Mouse (Mus musculus) MEL (cell line): ENCODE data around the gene Retreg2. TPM values are rescaled to one million over a fixed set of nuclear protein-coding genes. Genes with fewer than 3 reads are reported as not detected.

Experiments used
- DNase-seq: peaks from one replicate; pipeline ENCODE4 v3.0.0; 2011; ENCODE audit warnings: low read depth, low spot score
- H3K27ac ChIP-seq: 2 replicates; pipeline ENCODE4 v1.5.1; 2012; ENCODE audit warnings: low read depth, mild to moderate bottlenecking, control low read depth, low read length, moderate library complexity; ENCODE audit not compliant: control insufficient read depth
- H3K27me3 ChIP-seq, 2 experiments: fragments of 150-350 bp in 1 of 2; sonication (generic) in 1 of 2; 2 replicates each; pipeline ENCODE4 v1.6.1; 2012; ENCODE audit warnings: low read length in 2 of 2, mild to moderate bottlenecking in 2 of 2, improper control_type of control experiment in 1 of 2, moderate library complexity in 1 of 2; ENCODE audit not compliant: insufficient read depth in 2 of 2, control insufficient read depth in 1 of 2
- H3K36me3 ChIP-seq, 2 experiments: 2 replicates each; pipeline ENCODE4 v1.6.1; 2012 to 2014; ENCODE audit warnings: low read length in 2 of 2, improper control_type of control experiment in 1 of 2, inconsistent platforms in 1 of 2, mild to moderate bottlenecking in 1 of 2; ENCODE audit not compliant: insufficient read depth in 2 of 2, control insufficient read depth in 1 of 2
- H3K4me1 ChIP-seq, 2 experiments: fragments of 150-350 bp in 1 of 2; sonication (generic) in 1 of 2; 2 replicates each; pipeline ENCODE4 v1.6.1; 2012; ENCODE audit warnings: low read length in 2 of 2, improper control_type of control experiment in 1 of 2, mild to moderate bottlenecking in 1 of 2; ENCODE audit not compliant: insufficient read depth in 2 of 2, control insufficient read depth in 1 of 2
- H3K4me3 ChIP-seq, 2 experiments: fragments of 150-350 bp in 1 of 2; sonication (generic) in 1 of 2; 2 replicates each; pipeline ENCODE4 v1.5.1; 2012; ENCODE audit warnings: low read depth in 2 of 2, low read length in 2 of 2, mild to moderate bottlenecking in 2 of 2, moderate library complexity in 2 of 2, control low read depth in 1 of 2, improper control_type of control experiment in 1 of 2; ENCODE audit not compliant: control insufficient read depth in 1 of 2, insufficient read depth in 1 of 2
- H3K79me2 ChIP-seq: 2 replicates; pipeline ENCODE4 v1.6.1; 2012; ENCODE audit warnings: mild to moderate bottlenecking, low read length, moderate library complexity; ENCODE audit not compliant: control insufficient read depth, poor library complexity, insufficient read depth
- H3K9ac ChIP-seq: 2 replicates; pipeline ENCODE4 v1.6.1; 2012; ENCODE audit warnings: low read depth, mild to moderate bottlenecking, control low read depth, low read length, moderate library complexity; ENCODE audit not compliant: control insufficient read depth, poor library complexity, severe bottlenecking
- H3K9me3 ChIP-seq: fragments of 150-350 bp; sonication (generic); replicated peaks from 2 replicates; pipeline ENCODE4 v1.6.1; 2012; ENCODE audit warnings: mild to moderate bottlenecking, low read length, improper control_type of control experiment, moderate library complexity; ENCODE audit not compliant: insufficient read depth
- BHLHE40 ChIP-seq: IDR thresholded peaks from 2 replicates; pipeline ENCODE4 v1.6.1; 2012; ENCODE audit warnings: low read depth, mild to moderate bottlenecking, inconsistent platforms, low read length, improper control_type of control experiment, borderline replicate concordance
- CHD1 ChIP-seq: IDR thresholded peaks from 2 replicates; pipeline ENCODE4 v1.6.1; 2012; ENCODE audit warnings: low read depth, mild to moderate bottlenecking, inconsistent platforms, low read length, improper control_type of control experiment
- CTCF ChIP-seq, 3 experiments: IDR thresholded peaks in 2 of 3; conservative IDR thresholded peaks in 1 of 3; 2 replicates each; pipeline ENCODE4 v1.5.1; 2011 to 2012; ENCODE audit warnings: low read length in 3 of 3, low read depth in 2 of 3, mild to moderate bottlenecking in 2 of 3, improper control_type of control experiment in 1 of 3, inconsistent platforms in 1 of 3, mixed read lengths in 1 of 3, moderate library complexity in 1 of 3; ENCODE audit not compliant: control insufficient read depth in 1 of 3, insufficient read depth in 1 of 3, poor library complexity in 1 of 3, severe bottlenecking in 1 of 3
- E2F4 ChIP-seq: IDR thresholded peaks from 2 replicates; pipeline ENCODE4 v1.6.1; 2011; ENCODE audit warnings: low read depth, low read length, improper control_type of control experiment, borderline replicate concordance
- ELF1 ChIP-seq: IDR thresholded peaks from 2 replicates; pipeline ENCODE4 v1.6.1; 2014; ENCODE audit warnings: low read depth, mild to moderate bottlenecking, inconsistent platforms, low read length, improper control_type of control experiment, moderate library complexity
- EP300 ChIP-seq, 2 experiments: IDR thresholded peaks; 2 replicates each; pipeline ENCODE4 v1.6.1; 2011; ENCODE audit warnings: improper control_type of control experiment in 2 of 2, low read length in 2 of 2, low read depth in 1 of 2, mild to moderate bottlenecking in 1 of 2
- ETS1 ChIP-seq: IDR thresholded peaks from 2 replicates; pipeline ENCODE4 v1.6.1; 2012; ENCODE audit warnings: low read depth, mild to moderate bottlenecking, inconsistent platforms, low read length, improper control_type of control experiment, moderate library complexity
- GABPA ChIP-seq: IDR thresholded peaks from 2 replicates; pipeline ENCODE4 v1.6.1; 2012; ENCODE audit warnings: low read depth, mild to moderate bottlenecking, inconsistent platforms, low read length, improper control_type of control experiment, moderate library complexity
- GATA1 ChIP-seq: IDR thresholded peaks from 2 replicates; pipeline ENCODE4 v1.6.1; 2011; ENCODE audit warnings: low read depth, low read length, improper control_type of control experiment
- HCFC1 ChIP-seq: IDR thresholded peaks from 2 replicates; pipeline ENCODE4 v1.6.1; 2012; ENCODE audit warnings: low read depth, mild to moderate bottlenecking, inconsistent platforms, low read length, improper control_type of control experiment, moderate library complexity
- JUND ChIP-seq: IDR thresholded peaks from 2 replicates; pipeline ENCODE4 v1.6.1; 2011; ENCODE audit warnings: low read depth, mild to moderate bottlenecking, improper control_type of control experiment, low read length
- KAT2A ChIP-seq: conservative IDR thresholded peaks from 2 replicates; pipeline ENCODE4 v1.6.1; 2012; ENCODE audit warnings: low read depth, low read length, improper control_type of control experiment, inconsistent platforms
- MAFK ChIP-seq: IDR thresholded peaks from 2 replicates; pipeline ENCODE4 v1.6.1; 2011; ENCODE audit warnings: low read depth, mild to moderate bottlenecking, low read length, improper control_type of control experiment, borderline replicate concordance
- MAX ChIP-seq: IDR thresholded peaks from 2 replicates; pipeline ENCODE4 v1.6.1; 2011; ENCODE audit warnings: low read length, improper control_type of control experiment
- MAZ ChIP-seq: IDR thresholded peaks from 2 replicates; pipeline ENCODE4 v1.6.1; 2012; ENCODE audit warnings: low read depth, mild to moderate bottlenecking, inconsistent platforms, low read length, improper control_type of control experiment
- MEF2A ChIP-seq: IDR thresholded peaks from 2 replicates; pipeline ENCODE4 v1.6.1; 2014; ENCODE audit warnings: low read depth, mild to moderate bottlenecking, inconsistent platforms, low read length, improper control_type of control experiment; ENCODE audit not compliant: poor library complexity, insufficient replicate concordance, severe bottlenecking; ENCODE audit errors: extremely low read depth
- MXI1 ChIP-seq: IDR thresholded peaks from 2 replicates; pipeline ENCODE4 v1.6.1; 2011; ENCODE audit warnings: mild to moderate bottlenecking, low read depth, low read length, improper control_type of control experiment
- MYB ChIP-seq: IDR thresholded peaks from 2 replicates; pipeline ENCODE4 v1.6.1; 2011; ENCODE audit warnings: mild to moderate bottlenecking, low read depth, low read length, improper control_type of control experiment
- MYC ChIP-seq: IDR thresholded peaks from 2 replicates; pipeline ENCODE4 v1.6.1; 2011; ENCODE audit warnings: low read depth, mild to moderate bottlenecking, low read length, improper control_type of control experiment, moderate library complexity
- NELFE ChIP-seq: IDR thresholded peaks from 2 replicates; pipeline ENCODE4 v1.6.1; 2011; ENCODE audit warnings: low read depth, low read length, improper control_type of control experiment
- NRF1 ChIP-seq: IDR thresholded peaks from 2 replicates; pipeline ENCODE4 v1.6.1; 2014; ENCODE audit warnings: low read depth, mild to moderate bottlenecking, inconsistent platforms, low read length, improper control_type of control experiment, moderate library complexity; ENCODE audit not compliant: poor library complexity, insufficient read depth, severe bottlenecking
- POLR2A ChIP-seq, 2 experiments: IDR thresholded peaks; 2 replicates each; pipeline ENCODE4 v1.6.1; 2011 to 2012; ENCODE audit warnings: low read length in 2 of 2, mild to moderate bottlenecking in 2 of 2, control low read depth in 1 of 2, improper control_type of control experiment in 1 of 2, low read depth in 1 of 2, moderate library complexity in 1 of 2; ENCODE audit not compliant: control insufficient read depth in 1 of 2, insufficient read depth in 1 of 2, poor library complexity in 1 of 2
- POLR2AphosphoS2 ChIP-seq: IDR thresholded peaks from 2 replicates; pipeline ENCODE4 v1.6.1; 2011; ENCODE audit warnings: low read length, improper control_type of control experiment
- POLR2AphosphoS5 ChIP-seq: IDR thresholded peaks from 2 replicates; pipeline ENCODE4 v1.6.1; 2012; ENCODE audit warnings: low read depth, borderline replicate concordance, mild to moderate bottlenecking, inconsistent platforms, low read length, moderate library complexity, mixed read lengths
- RAD21 ChIP-seq: IDR thresholded peaks from 2 replicates; pipeline ENCODE4 v1.6.1; 2011; ENCODE audit warnings: mild to moderate bottlenecking, low read depth, low read length, improper control_type of control experiment
- RCOR1 ChIP-seq: IDR thresholded peaks from 2 replicates; pipeline ENCODE4 v1.6.1; 2012; ENCODE audit warnings: low read depth, mild to moderate bottlenecking, inconsistent platforms, low read length, improper control_type of control experiment
- TBP ChIP-seq: IDR thresholded peaks from 2 replicates; pipeline ENCODE4 v1.8.0; 2011; ENCODE audit warnings: low read depth, low read length, improper control_type of control experiment
- UBTF ChIP-seq: IDR thresholded peaks from 2 replicates; pipeline ENCODE4 v1.6.1; 2012; ENCODE audit warnings: low read depth, mild to moderate bottlenecking, inconsistent platforms, low read length, improper control_type of control experiment, moderate library complexity, borderline replicate concordance; ENCODE audit not compliant: insufficient read depth
- USF1 ChIP-seq: IDR thresholded peaks from 2 replicates; pipeline ENCODE4 v1.6.1; 2014; ENCODE audit warnings: low read depth, mild to moderate bottlenecking, inconsistent platforms, low read length, improper control_type of control experiment, moderate library complexity
- USF2 ChIP-seq, 2 experiments: IDR thresholded peaks; 2 replicates each; pipeline ENCODE4 v1.6.1; 2011 to 2012; ENCODE audit warnings: improper control_type of control experiment in 2 of 2, low read length in 2 of 2, borderline replicate concordance in 1 of 2, inconsistent platforms in 1 of 2, low read depth in 1 of 2, mild to moderate bottlenecking in 1 of 2; ENCODE audit not compliant: insufficient read depth in 1 of 2
- ZC3H11A ChIP-seq: IDR thresholded peaks from 2 replicates; pipeline ENCODE4 v1.6.1; 2012; ENCODE audit warnings: low read depth, mild to moderate bottlenecking, inconsistent platforms, low read length, improper control_type of control experiment
- ZKSCAN1 ChIP-seq: IDR thresholded peaks from 2 replicates; pipeline ENCODE4 v1.6.1; 2012; ENCODE audit warnings: low read depth, mild to moderate bottlenecking, inconsistent platforms, low read length, improper control_type of control experiment, moderate library complexity
- ZMIZ1 ChIP-seq: IDR thresholded peaks from 2 replicates; pipeline ENCODE4 v1.6.1; 2012; ENCODE audit warnings: low read depth, mild to moderate bottlenecking, inconsistent platforms, low read length, improper control_type of control experiment, moderate library complexity
- ZNF384 ChIP-seq: IDR thresholded peaks from 2 replicates; pipeline ENCODE4 v1.6.1; 2012; ENCODE audit warnings: low read depth, mild to moderate bottlenecking, inconsistent platforms, low read length, improper control_type of control experiment
- polyA plus RNA-seq, 2 experiments: library from polyadenylated mRNA; stranded (reverse) in 1 of 2; unstranded in 1 of 2; fragments of >175 nt in 1 of 2; fragments of >200 nt in 1 of 2; gene quantifications; 2 replicates each; pipeline versions ENCODE4 v1.2.1 to v1.2.4; 2012; ENCODE audit warnings: low replicate concordance in 2 of 2, low read depth in 1 of 2; ENCODE audit not compliant: insufficient read length in 2 of 2, insufficient read depth in 1 of 2, missing spikeins in 1 of 2
- total RNA-seq: library from RNA; depleted of rRNA; stranded (reverse); fragments of 300-350 nt; gene quantifications from 2 replicates; pipeline ENCODE4 v1.2.3, GENCODE M21; 2012

The Retreg2 gene
- total and polyA plus RNA-seq, 3 experiments, result 38.1 to 59.2 TPM; not detected in 1

DNA sequence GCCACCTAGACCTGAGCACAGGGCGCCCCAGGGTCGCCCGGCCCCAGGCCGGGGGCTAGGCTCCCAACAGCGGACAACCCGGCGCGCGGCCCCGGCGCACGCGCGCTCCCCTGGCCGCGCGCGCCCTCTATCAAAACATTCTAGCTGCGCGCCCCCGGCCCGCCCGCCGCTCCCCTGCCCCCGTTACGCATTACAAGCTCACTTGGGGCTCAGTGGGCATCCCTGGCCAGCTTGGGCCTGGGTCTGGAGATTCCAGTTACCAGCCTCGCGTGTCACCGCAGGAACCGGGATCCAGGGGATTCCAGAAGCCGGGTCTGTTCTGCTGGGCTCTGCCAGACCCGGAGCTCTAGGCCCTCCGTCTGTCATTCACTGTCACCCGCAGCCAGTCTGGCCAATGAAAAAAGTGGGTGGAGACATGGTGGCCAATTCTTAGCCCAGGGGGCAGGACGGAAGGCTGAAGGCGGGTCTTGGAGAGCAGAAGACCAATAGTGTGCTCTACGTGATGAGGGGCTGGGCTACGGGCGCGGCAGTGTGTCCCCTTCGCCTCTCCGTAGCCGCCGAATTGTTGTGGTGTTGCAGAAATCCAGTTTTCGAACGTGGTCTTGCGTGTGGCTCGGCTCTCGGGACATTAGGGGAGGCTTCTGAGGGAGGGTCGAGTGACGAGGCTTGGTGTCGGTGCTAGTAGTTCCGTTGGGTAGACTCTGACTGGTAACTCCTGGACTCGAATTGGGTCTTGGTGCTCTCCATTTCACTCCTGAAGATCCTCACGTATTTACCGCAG, 49.2 kb downstream of the Retreg2 start, which contains the start of the genes Ankzf1 and Atg9a:
TSS of gene Ankzf1 (plus strand) at position 530 of the 781 bp plus-strand sequence.
TSS of gene Atg9a (minus strand) at position 575 of the 781 bp plus-strand sequence.
- Histone ChIP-seq H3K27ac (peak within 1 kb of the TSS; percentile 80), H3K9me3 (no peaks in the 10 kb centered on the region), H3K4me3 (peak within 1 kb of the TSS; percentile 95 to 96), H3K4me1 (peaks cover 3 to 30% of the 10 kb centered on the region in 2 experiments; a peak in 3 of 4 replicates), H3K27me3 (no peaks in the 10 kb centered on the region), H3K9ac (peak within 1 kb of the TSS; percentile 96), H3K79me2 (peaks cover 9% of the 10 kb centered on the region), H3K36me3 (peaks cover 0 to 31% of the 10 kb centered on the region in 2 experiments; a peak in 2 of 4 replicates)
- DNase-seq, result peak; percentile 99
- TF ChIP-seq USF1 (no peak), RCOR1 (no peak), E2F4 (no peak), GABPA (no peak), POLR2AphosphoS2 (peak; percentile 56; the same call in 1 of the 2 replicates), MAFK (no peak), ZC3H11A (no peak), ZKSCAN1 (no peak), NELFE (peak; percentile 72), CTCF (IDR thresholded peaks at IDR 0.05 in 2 of 3, conservative IDR thresholded peaks at IDR 0.05 in 1 of 3; ENCODE audit: control insufficient read depth in 1 of 3, insufficient read depth in 1 of 3, low read depth in 2 of 3, low read length in 3 of 3, poor library complexity in 1 of 3, severe bottlenecking in 1 of 3) (0 out of 6 replicates have a peak, but pooled peaks of 1 of the 3 experiments have one; percentile 5), MXI1 (peak; percentile 96), KAT2A (no peak; the same call in 1 of the 2 replicates), POLR2AphosphoS5 (no peak), ZMIZ1 (peak; percentile 15; the same call in 1 of the 2 replicates), TBP (peak; percentile 63), USF2 (IDR thresholded peaks at IDR 0.05; ENCODE audit: borderline replicate concordance in 1 of 2, insufficient read depth in 1 of 2, low read depth in 1 of 2, low read length in 2 of 2) (no peak), ETS1 (0 out of 2 replicates have a peak, but pooled peaks have one; percentile 46), POLR2A (IDR thresholded peaks at IDR 0.05; ENCODE audit: control insufficient read depth in 1 of 2, insufficient read depth in 1 of 2, low read depth in 1 of 2, low read length in 2 of 2, poor library complexity in 1 of 2) (peak; percentile 50 to 78; a peak in 3 of 4 replicates), UBTF (no peak), GATA1 (no peak), ZNF384 (no peak), ELF1 (0 out of 2 replicates have a peak, but pooled peaks have one; percentile 27), MAZ (no peak; the same call in 1 of the 2 replicates), HCFC1 (peak; percentile 86), JUND (no peak), BHLHE40 (no peak), CHD1 (no peak), MAX (peak; percentile 70; the same call in 1 of the 2 replicates), MYC (peak; percentile 48; the same call in 1 of the 2 replicates), RAD21 (no peak), MEF2A (no peak), EP300 (IDR thresholded peaks at IDR 0.05; ENCODE audit: low read depth in 1 of 2, low read length in 2 of 2) (no peak), NRF1 (peak; percentile 44; the same call in 1 of the 2 replicates), MYB (no peak)
